In the genomic region with DNA sequence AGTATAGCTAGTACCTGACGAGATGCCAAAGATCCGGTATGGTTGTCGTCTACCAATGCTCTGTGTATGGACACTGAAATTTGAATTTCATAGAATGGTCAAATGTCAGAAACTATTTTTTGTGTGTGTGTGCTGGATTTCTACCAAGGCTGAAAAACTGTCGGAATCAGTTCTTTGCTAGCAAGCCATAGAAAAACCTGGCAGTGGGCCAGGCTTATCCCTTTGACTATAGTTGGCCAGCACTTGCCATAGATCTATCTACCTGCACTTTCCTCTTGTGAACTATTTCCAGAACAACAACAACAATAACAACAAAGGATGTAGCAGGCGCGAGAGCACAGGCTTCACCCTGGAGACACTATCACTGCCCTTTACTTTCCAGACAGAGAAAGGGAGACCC, we compare ENCODE assay signal across 23 mouse cellular contexts.
DNase-seq lines count a peak whose midpoint lies in the region; ATAC-seq and TF ChIP-seq lines count a peak whose summit lies in the region.
"Had no signal": no experiment of that assay in that cellular context is flagged by ENCODE, and none has a peak within 500 bp of the region (broad histone marks: within the 10 kb centered on the region; RNA-seq: fewer than 3 reads in every experiment).

No protein-coding gene starts in this region.

- peak overlapping the region; percentile 47; the same call in 1 of the 2 replicates for H3K27ac ChIP-seq in layer of hippocampus, adult 2 months
- H3K27ac ChIP-seq: embryonic facial prominence, embryonic 13.5 days; heart, embryonic 15.5 days; limb, embryonic 13.5 days; stomach, embryonic 15.5 days had no signal

- ATAC-seq in cerebellum, adult (ENCODE audit: insufficient number of reproducible peaks, low FRiP score, low TSS enrichment): no peak
- ATAC-seq: intestine, postnatal 0 days; lung, postnatal 0 days had no signal

- peak; percentile 7 for DNase-seq in cerebellum, adult 9-11 months
- no peak for DNase-seq in layer of hippocampus, adult 2 months (ENCODE audit: low spot score in 2 of 2)
- DNase-seq in layer of hippocampus, adult 11-12 months (ENCODE audit: low spot score): no peak
- DNase-seq in right cerebral cortex, postnatal 14 days: peak; percentile 40
- no peak for DNase-seq in right cerebral cortex, postnatal 25 days
- peak; percentile 23 to 37 for DNase-seq in cerebellum, postnatal 36 days
- DNase-seq in thymus, adult 18-20 months: no peak
- DNase-seq: adrenal gland, postnatal 14 days; forebrain, postnatal 0 days; kidney, adult 9 months; kidney, postnatal 10 days; lung, postnatal 4 days; thymus, postnatal 25 days had no signal

- no peak for TF ChIP-seq CTCF in layer of hippocampus, adult 2 months (conservative IDR thresholded peaks at IDR 0.05)

- H3K4me3 ChIP-seq in layer of hippocampus, adult 2 months: no peak overlapping the region
- H3K4me3 ChIP-seq: embryonic facial prominence, embryonic 13.5 days; forebrain, embryonic 10.5 days; heart, embryonic 15.5 days; limb, embryonic 13.5 days; megakaryocyte, embryonic 14.5 days; midbrain, embryonic 13.5 days; stomach, embryonic 15.5 days had no signal

Comparison
In these comparisons a context has a peak if more than half of its experiments do, and no peak if none do; other contexts are left out.
1. DNase-seq: peak in cerebellum, adult 9-11 months (single experiment), right cerebral cortex, postnatal 14 days (single experiment) and cerebellum, postnatal 36 days (2 of 2); none in layer of hippocampus, adult 2 months (0 of 2), layer of hippocampus, adult 11-12 months (single experiment), right cerebral cortex, postnatal 25 days (single experiment) and thymus, adult 18-20 months (0 of 2).